Mouse (Mus musculus): ENCODE data around the gene Jam3.

DNA sequence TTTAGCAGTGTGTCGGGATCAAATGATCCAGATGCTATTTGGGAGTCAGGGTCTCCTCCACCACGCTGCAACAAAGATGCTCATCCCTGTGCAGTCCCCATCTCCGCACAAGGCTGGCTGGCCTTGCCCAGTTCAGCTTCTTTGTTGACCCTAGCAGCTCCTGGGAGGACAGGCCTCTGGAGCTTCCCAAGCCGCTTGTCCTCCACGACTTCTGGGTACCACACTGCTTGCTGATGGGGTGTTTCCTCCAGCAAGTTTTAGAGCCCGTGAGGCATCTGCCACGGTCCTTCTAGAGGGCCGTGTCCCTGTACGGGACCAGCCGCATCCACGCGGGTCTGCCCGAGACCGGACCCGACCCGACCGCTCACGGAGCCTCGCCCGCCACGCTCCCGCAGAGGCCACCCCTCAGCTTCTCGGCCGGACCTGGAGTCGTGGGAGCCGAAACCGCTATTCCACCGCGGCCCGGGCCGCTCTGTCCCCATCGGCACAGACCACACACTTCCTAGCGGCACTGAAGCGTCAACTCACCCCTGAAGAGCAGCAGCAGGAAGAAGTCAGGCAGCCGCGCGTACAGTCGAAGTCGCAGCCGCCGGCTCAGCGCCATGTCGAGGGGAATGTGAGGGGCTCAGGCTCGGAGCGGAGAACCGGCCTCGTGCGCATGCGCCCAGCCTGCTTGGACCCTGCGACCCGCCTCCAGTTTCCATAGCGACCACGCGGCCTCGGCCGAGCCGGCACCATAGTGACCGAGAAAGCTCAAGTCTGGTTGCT lies at the start of gene Jam3:
- TF ChIP-seq CTCF (IDR thresholded peaks at IDR 0.05; ENCODE audit: low read depth, low read length) (no peak), POLR2A (IDR thresholded peaks at IDR 0.05; ENCODE audit: extremely low read depth, insufficient read depth, low read length) (no peak)
